Mouse (Mus musculus): ENCODE results near the gene Baz2b. TPM values are rescaled to one million over a fixed set of nuclear protein-coding genes. Genes with fewer than 3 reads are reported as not detected.
A peak's percentile ranks its signal among the peaks of the same experiment; 100 is the strongest.

Baz2b gene
- polyA plus RNA-seq, 1 experiment from 2014 or later = 79.0 TPM

GRCm38 (mm10) chr2:60113661-60114560 is 95.7 kb downstream of the Baz2b start:
- H3K27me3 ChIP-seq = no peaks in the 10 kb centered on the region
- ATAC-seq (ENCODE audit: low read depth) = no peak
- H3K9ac ChIP-seq = no peak overlapping the region
- WGBS = 82% methylated on average over 12 of the region's 12 CpGs
- H3K9me3 ChIP-seq = no peaks in the 10 kb centered on the region
- H3K4me2 ChIP-seq = no peak overlapping the region
- H3K27ac ChIP-seq (replicated peaks) = no peak overlapping the region
- H3K36me3 ChIP-seq = peaks cover 6% of the 10 kb centered on the region
- no peak overlapping the region for H3K4me3 ChIP-seq
- H3K4me1 ChIP-seq (replicated peaks) = peaks cover 42% of the 10 kb centered on the region

- Histone ChIP-seq H3K36me3 (peaks cover 6% of the 10 kb centered on the region), H3K4me1 (replicated peaks) (peaks cover 26% of the 10 kb centered on the region), H3K9me3 (no peaks in the 10 kb centered on the region), H3K27ac (replicated peaks) (no peak overlapping the region), H3K27me3 (no peaks in the 10 kb centered on the region), H3K4me2 (no peak overlapping the region), H3K4me3 (no peak overlapping the region), H3K9ac (no peak overlapping the region)
- 97% methylated on average over 2 of the region's 2 CpGs for WGBS
- no peak for ATAC-seq (ENCODE audit: low read depth)
Observed at GRCm38 (mm10) chr2:60112116-60112515, 97.5 kb downstream of the Baz2b start.

GRCm38 (mm10) chr2:60109001-60109400 is 100.6 kb downstream of the Baz2b start:
- Histone ChIP-seq H3K4me3 (no peak overlapping the region), H3K27me3 (no peaks in the 10 kb centered on the region), H3K4me2 (no peak overlapping the region), H3K4me1 (replicated peaks) (peaks cover 3% of the 10 kb centered on the region), H3K9ac (no peak overlapping the region), H3K36me3 (peaks cover 6% of the 10 kb centered on the region), H3K27ac (replicated peaks) (no peak overlapping the region), H3K9me3 (no peaks in the 10 kb centered on the region)
- 94% methylated on average over 3 of the region's 3 CpGs for WGBS
- no peak for ATAC-seq (ENCODE audit: low read depth)

GRCm38 (mm10) chr2:60096625-60097024 is 113.0 kb downstream of the Baz2b start:
- Histone ChIP-seq H3K27ac (replicated peaks) (no peak overlapping the region), H3K4me1 (replicated peaks) (no peaks in the 10 kb centered on the region), H3K9me3 (no peaks in the 10 kb centered on the region), H3K9ac (no peak overlapping the region), H3K27me3 (no peaks in the 10 kb centered on the region), H3K4me3 (no peak overlapping the region), H3K36me3 (peaks cover 3% of the 10 kb centered on the region; the same call in 1 of the 2 replicates), H3K4me2 (no peak overlapping the region)
- no peak for ATAC-seq (ENCODE audit: low read depth)
- WGBS = 86% methylated on average over 4 of the region's 4 CpGs

GRCm38 (mm10) chr2:60090280-60090679 is 119.4 kb downstream of the Baz2b start:
- Histone ChIP-seq H3K4me2 (peak overlapping the region; percentile 47), H3K9me3 (no peaks in the 10 kb centered on the region), H3K4me3 (no peak overlapping the region), H3K9ac (0 out of 2 replicates have a peak overlapping the region, but pooled peaks have one; percentile 56), H3K4me1 (replicated peaks) (peaks cover 14% of the 10 kb centered on the region), H3K27ac (replicated peaks) (peak overlapping the region; percentile 73), H3K27me3 (no peaks in the 10 kb centered on the region), H3K36me3 (no peaks in the 10 kb centered on the region)
- peak; percentile 68 for ATAC-seq (ENCODE audit: low read depth)
- WGBS = 35% methylated on average over 6 of the region's 6 CpGs

GRCm38 (mm10) chr2:60089528-60090247 is 120.0 kb downstream of the Baz2b start:
- peak; percentile 75 for ATAC-seq (ENCODE audit: low read depth)
- Histone ChIP-seq H3K4me3 (peak overlapping the region; percentile 17), H3K36me3 (no peaks in the 10 kb centered on the region), H3K4me1 (replicated peaks) (peaks cover 14% of the 10 kb centered on the region), H3K27me3 (no peaks in the 10 kb centered on the region), H3K27ac (replicated peaks) (peak overlapping the region; percentile 73), H3K9ac (peak overlapping the region; percentile 56), H3K4me2 (peak overlapping the region; percentile 47), H3K9me3 (no peaks in the 10 kb centered on the region)
- 27% methylated on average over 15 of the region's 15 CpGs for WGBS

GRCm38 (mm10) chr2:60088785-60089527 is 120.7 kb downstream of the Baz2b start:
- Histone ChIP-seq H3K4me3 (peak overlapping the region; percentile 17; the same call in 1 of the 2 replicates), H3K9me3 (no peaks in the 10 kb centered on the region), H3K36me3 (no peaks in the 10 kb centered on the region), H3K4me2 (peak overlapping the region; percentile 47), H3K27me3 (no peaks in the 10 kb centered on the region), H3K9ac (no peak overlapping the region), H3K4me1 (replicated peaks) (peaks cover 17% of the 10 kb centered on the region), H3K27ac (replicated peaks) (peak overlapping the region; percentile 73)
- 81% methylated on average over 14 of the region's 14 CpGs for WGBS
- ATAC-seq (ENCODE audit: low read depth) = no peak

GRCm38 (mm10) chr2:60086197-60086903 is 123.3 kb downstream of the Baz2b start:
- Histone ChIP-seq H3K36me3 (no peaks in the 10 kb centered on the region), H3K4me3 (no peak overlapping the region), H3K4me2 (no peak overlapping the region), H3K9ac (no peak overlapping the region), H3K27ac (replicated peaks) (no peak overlapping the region), H3K9me3 (no peaks in the 10 kb centered on the region), H3K27me3 (no peaks in the 10 kb centered on the region), H3K4me1 (replicated peaks) (peaks cover 31% of the 10 kb centered on the region)
- ATAC-seq (ENCODE audit: low read depth) = no peak
- WGBS = 82% methylated on average over 8 of the region's 8 CpGs

- WGBS = 96% methylated on average over 1 of the region's 1 CpGs
Observed at GRCm38 (mm10) chr2:60084823-60085222, 124.8 kb downstream of the Baz2b start.

GRCm38 (mm10) chr2:60082984-60083636 is 126.5 kb downstream of the Baz2b start:
- no peak overlapping the region for H3K9ac ChIP-seq
- peaks cover 17% of the 10 kb centered on the region for H3K4me1 ChIP-seq (replicated peaks)
- H3K9me3 ChIP-seq = no peaks in the 10 kb centered on the region
- H3K27ac ChIP-seq (replicated peaks) = peak overlapping the region; percentile 59; the same call in 1 of the 2 replicates
- no peaks in the 10 kb centered on the region for H3K36me3 ChIP-seq
- H3K27me3 ChIP-seq = no peaks in the 10 kb centered on the region
- WGBS = 45% methylated on average over 7 of the region's 7 CpGs
- ATAC-seq (ENCODE audit: low read depth) = peak; percentile 27; the same call in 1 of the 2 replicates
- no peak overlapping the region for H3K4me2 ChIP-seq
- no peak overlapping the region for H3K4me3 ChIP-seq

More at GRCm38 (mm10) chr2:60084823-60085222, 124.8 kb downstream of the Baz2b start:
- Histone ChIP-seq H3K4me1 (replicated peaks) (peaks cover 23% of the 10 kb centered on the region), H3K27me3 (no peaks in the 10 kb centered on the region), H3K36me3 (no peaks in the 10 kb centered on the region), H3K9ac (no peak overlapping the region), H3K9me3 (no peaks in the 10 kb centered on the region), H3K4me2 (no peak overlapping the region), H3K4me3 (no peak overlapping the region), H3K27ac (replicated peaks) (no peak overlapping the region)
- ATAC-seq (ENCODE audit: low read depth) = no peak

GRCm38 (mm10) chr2:60082225-60082624 is 127.4 kb downstream of the Baz2b start:
- H3K4me1 ChIP-seq (replicated peaks) = peaks cover 23% of the 10 kb centered on the region
- no peak overlapping the region for H3K4me3 ChIP-seq
- H3K9me3 ChIP-seq = no peaks in the 10 kb centered on the region
- H3K4me2 ChIP-seq = no peak overlapping the region
- H3K9ac ChIP-seq = no peak overlapping the region
- H3K27ac ChIP-seq (replicated peaks) = no peak overlapping the region
- H3K27me3 ChIP-seq = no peaks in the 10 kb centered on the region
- no peaks in the 10 kb centered on the region for H3K36me3 ChIP-seq
- ATAC-seq (ENCODE audit: low read depth) = no peak
- WGBS = 93% methylated on average over 4 of the region's 4 CpGs

Measured in neural tube, embryonic 13.5 days (tissue).